Mouse (Mus musculus) ovary, postnatal 10 days (tissue): ENCODE results near the gene Scfd2.

ENCODE experiments used
- DNase-seq: peaks from one replicate; pipeline ENCODE4 v3.0.0; 2022; ENCODE audit warnings: low spot score

Scfd2 gene

DNA sequence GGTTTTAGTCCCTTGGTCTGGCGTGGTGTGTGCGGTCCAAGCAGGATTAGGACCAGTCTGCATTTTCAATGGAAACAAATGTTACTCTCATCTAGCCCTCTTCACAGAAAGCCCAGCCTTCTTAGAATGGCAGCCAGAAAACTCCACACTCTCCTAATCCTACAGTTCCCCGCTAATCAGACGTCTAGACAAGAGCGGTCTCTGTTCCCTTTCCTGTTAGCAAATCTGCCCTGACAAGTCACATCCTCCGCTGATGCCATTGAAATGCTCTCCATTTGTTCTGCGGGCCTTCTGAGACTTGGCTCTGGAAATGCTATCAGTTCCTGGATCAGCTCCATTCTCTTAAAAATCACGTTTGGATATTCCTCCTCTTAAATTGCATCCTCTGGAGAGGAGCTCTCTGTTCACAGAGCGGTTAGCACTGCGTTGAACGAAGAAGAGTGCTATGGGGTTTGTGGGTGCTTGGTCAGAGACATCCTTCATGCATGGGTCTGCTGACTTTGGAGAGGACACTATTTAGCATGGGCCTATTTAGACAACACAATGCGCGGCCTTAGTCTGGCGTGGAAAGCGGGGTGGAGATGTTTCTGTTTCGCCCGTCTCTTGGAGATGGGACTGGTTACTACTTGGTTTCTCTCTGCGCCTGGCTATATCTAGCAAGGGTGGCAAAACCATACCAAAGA lies 358.3 kb downstream of the Scfd2 start:
- no peak for DNase-seq

DNA sequence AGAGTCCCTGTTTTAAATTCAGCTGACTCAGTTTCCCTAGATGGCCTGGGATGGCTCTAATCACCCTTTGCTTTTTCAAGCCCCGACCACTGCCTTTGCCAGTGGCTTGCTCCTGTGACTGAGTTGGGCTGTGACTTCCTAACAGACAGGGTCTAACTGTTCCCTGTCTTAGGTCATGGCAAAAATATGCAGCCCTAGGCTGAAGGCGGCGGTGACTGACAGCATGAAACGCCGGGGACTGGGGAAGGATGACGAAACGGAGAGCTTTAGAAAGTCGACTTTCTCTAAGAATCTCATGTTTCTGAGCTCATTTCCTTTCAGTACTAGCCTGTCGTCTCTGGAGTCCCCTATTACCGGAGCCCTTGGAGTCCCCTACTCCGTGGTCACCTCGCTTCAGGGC lies 359.4 kb downstream of the Scfd2 start:
- DNase-seq, result no peak

DNA sequence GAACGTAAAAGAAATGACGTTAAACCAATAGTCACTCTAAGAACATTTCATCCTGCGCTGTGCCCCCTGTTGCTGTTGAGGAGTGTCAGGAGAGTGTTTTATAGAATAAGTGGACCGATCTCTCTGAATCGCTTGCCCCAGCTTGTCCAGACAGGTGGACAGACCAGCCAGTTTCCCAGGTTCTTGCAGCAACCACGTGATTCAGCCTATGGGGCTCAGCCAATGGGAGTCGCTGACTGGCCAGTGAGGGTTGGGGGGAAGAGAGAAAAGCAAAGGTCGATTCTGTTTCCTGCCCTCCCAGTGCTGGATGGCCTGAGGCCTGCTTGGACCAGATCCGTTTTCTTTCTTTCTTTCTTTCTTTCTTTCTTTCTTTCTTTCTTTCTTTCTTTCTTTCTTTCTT lies 359.8 kb downstream of the Scfd2 start:
- DNase-seq, result no peak

DNA sequence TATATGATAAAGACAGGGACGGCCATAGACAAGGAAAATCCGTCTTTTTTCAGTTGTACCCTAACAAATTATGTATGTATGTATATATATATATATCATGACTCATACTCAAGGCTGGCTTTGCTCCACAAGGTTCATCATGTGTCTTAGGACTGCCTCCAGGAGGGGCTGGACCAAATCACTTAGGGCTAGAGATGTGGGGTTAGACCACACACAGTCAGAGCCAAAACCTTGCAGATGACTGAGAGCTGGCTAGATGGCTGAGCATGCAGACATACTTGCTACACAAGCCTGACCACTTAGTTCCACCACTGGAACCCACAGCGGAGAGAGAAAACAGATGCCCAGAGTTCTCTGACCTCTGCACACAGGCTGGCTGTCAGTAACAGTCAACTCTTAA lies 363.5 kb downstream of the Scfd2 start:
- no peak for DNase-seq

DNA sequence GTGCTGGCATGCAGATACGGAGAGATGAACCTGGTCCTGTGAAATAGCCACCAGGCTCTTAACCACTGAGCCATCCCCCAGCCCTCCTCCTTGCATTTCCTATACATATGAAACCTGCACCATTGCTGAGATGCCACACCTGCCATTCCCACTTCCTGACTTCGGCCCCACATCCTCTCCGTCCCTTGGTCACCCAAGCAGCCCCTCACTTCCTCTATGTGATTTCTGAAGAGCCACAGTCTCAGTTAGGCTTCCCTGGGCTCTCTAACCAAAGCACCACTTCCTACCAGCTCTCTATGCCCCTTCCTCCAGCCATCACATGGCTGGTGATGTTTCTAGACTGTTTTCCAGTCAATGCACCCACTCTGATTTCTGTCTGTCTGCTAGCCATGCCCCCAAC lies 364.9 kb downstream of the Scfd2 start:
- DNase-seq, result no peak

DNA sequence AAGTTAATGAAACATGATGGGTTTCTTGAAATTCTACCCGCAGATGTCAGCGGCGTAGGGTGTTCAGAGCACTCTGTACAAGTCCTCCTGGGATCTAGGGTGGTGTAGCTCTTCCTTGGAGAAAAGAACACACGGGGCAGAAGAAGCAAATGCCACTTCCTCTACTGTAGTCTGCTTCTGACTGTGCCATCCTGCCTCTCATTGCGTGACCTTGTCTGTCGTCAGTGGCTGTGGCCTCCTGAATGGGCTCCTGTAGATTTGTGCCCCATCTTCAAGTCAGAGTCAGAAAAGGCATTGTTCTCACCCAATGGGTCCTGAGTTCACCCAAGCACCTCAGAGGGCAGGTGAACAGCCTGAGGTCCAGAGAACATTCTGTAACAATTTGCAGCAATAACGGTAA lies 367.0 kb downstream of the Scfd2 start:
- DNase-seq, result no peak

DNA sequence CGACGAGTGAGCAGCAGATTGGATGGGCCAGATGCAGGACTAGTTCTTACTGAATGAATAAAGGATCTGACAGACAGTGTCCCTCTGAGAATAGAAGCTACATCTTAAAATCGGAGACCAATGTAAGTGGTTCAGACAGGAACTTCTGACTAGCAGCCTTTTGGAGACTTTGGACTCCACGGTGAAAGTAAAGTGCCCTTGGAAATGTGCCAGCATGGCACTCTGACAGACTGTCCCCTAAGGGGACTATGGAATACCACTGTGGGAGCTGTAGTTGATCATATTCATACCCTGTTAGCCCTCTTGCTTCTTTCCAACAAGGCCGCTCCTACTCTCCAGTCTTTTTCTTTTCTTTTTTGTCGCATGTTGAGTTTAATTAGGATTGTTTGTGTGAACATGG lies 368.4 kb downstream of the Scfd2 start:
- DNase-seq, result no peak

DNA sequence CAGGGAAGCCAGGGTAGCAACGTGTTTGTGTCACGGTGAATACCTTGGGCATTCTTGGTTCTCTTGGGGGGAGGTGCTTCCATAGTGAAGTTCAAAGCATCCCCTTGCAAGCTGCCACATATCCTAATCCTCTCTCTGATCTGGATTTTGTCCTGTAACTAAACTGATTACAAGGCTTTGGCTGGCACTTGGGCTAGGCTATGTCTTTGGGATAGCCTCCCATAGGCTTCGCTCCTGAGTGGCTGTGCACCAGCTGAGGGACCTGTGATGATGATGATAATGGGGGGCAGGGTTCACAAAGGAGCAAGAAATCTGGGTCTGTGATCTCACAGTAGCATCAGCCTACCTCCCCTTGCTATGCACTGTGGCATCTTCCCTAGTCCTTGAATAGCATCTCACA lies 369.5 kb downstream of the Scfd2 start:
- no peak for DNase-seq

DNA sequence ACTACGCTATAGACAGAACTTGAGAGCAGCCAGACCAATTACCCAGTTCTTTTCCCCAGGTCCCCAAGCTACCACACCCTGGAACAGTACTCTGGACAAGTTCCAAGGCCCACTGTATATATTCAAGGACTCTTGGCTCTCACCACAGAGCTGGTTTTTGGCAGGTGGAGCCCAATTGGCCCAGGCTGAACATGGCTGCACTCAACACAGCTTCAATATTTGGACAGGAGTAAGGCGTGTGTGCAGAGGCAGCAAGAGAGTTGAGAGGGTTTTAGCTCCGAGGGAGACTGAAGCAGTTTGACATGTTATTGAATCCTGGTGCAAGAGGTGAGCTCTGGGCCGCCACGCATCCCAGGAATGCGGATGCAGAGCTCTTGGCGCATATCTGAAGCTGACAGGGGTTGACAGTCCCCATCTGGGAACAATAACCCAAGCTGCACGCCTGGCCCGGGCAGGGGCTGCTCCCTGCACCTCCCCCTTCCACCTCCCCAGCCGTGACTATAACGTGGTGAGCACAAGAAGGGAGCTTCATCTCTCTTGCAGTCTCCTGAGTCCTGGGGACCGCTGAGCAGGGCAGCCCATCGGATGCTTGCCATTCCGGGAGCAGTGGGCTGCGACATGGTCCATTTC lies 370.1 kb downstream of the Scfd2 start:
- DNase-seq, result no peak

DNA sequence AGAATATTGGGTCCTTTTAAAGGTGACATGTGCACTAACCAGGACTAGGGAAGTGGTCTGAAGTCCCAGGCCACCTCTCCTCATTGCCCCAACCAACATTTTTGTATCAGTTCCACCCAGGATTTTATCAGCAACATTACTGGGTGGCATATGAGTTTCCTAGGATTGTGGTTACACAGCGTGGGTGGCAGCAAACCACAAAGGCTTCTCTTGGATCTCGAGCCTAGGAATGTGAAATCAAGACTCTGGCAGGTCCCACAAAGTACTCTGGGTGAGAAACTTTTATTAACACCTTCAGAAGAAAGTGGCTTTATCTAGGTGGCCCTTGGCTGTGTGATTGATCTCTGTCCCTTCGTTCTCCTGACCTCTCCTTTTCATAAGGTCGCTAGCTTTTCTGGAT lies 371.2 kb downstream of the Scfd2 start:
- no peak for DNase-seq

DNA sequence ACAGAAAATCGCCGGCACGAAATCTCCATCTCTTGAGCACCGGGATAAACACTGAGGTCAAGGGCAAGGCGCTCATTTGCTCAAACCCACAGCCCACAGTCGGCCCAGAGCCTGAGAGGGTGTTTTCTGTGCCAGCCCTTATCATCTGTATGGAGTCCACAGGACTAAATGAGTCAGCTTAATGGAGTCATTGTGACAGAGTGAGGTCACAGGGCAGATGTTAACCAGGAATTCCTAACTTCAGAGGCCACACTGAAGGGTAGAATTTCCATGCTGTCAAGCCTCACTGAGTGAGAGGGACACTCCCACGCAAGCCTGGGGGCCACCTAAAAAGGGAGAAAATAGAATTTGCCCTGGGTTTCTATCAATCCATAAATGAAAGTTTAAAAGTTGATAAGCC lies 371.7 kb downstream of the Scfd2 start:
- no peak for DNase-seq

DNA sequence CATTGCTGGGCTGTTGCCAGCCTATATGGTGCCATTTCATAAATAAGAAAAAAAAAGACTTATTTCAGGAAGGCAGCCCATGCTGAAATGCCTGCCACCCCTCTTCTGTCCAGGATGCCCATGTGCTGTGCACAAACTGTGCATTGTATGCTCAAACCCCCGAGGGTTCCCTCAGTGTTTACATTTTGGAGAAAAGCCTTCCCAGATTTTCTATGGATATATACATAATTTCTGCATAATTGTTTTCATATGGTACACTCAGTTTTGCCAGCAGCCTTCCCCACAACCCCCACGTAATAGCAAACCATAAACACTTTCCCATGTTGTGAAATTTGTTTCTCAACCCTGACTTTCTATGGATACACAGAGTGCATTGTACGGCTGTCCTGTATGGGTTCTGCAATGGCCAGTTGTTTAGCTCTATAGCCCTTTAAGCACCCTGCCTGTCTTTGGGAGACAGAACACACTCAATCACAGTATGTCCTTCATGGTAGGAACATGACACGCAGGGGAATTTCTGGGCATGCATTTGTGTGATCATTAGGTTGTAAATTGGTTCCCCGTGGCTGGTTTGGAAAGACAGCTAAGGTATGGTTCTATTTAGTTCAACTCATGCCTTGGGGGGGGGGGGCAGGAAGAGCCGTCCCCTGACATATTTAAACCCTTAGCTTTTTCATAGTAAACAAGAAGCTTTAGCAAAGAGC lies 372.5 kb downstream of the Scfd2 start:
- DNase-seq, result no peak

DNA sequence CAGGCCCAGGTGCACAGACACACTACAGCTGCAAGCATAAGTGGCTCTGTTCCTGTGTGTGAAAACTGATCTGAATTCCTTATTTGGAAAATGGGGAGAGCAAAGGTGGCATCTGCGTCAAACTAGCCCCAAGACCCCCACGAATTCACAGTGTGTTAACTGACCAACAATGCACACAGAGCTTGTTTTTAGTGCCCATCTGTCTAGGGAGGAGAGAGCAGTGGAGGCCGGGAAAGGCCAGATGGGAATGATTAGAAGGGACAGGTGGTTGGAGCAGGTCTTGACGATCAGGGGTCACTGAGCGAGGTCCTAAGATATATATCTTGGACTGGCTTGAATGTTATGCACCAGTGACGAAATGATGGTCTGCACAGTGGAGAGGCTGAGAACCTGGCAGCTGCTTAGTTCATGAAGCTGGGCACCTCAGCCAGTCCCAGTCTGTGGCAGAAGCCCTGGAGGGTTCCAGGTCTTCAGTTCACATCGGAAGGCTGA lies 375.7 kb downstream of the Scfd2 start:
- DNase-seq, result no peak
